Mouse (Mus musculus) limb, embryonic 14.5 days (tissue): ENCODE results near the gene Fermt3. TPM values are rescaled to one million over a fixed set of nuclear protein-coding genes. Genes with fewer than 3 reads are reported as not detected.
A peak's percentile ranks its signal among the peaks of the same experiment; 100 is the strongest.

Source experiments
- ATAC-seq: fragments of 200-750 bp; cut with Nextera tagmentation; 2 replicates; pipeline ENCODE4 v1.8.0; 2017; ENCODE audit warnings: low read depth, moderate number of reproducible peaks, moderate TSS enrichment; ENCODE audit not compliant: low FRiP score
- DNase-seq: peaks from one replicate; pipeline ENCODE4 v3.0.0-alpha.2; 2015; ENCODE audit warnings: low spot score
- H3K27ac ChIP-seq: fragments of 300-500 bp; sonication (generic); replicated peaks from 2 replicates; pipeline ENCODE4 v1.5.1; 2014; ENCODE audit warnings: low read depth, mild to moderate bottlenecking, low read length, moderate library complexity, mixed read lengths
- H3K27me3 ChIP-seq: fragments of 300-500 bp; sonication (generic); 2 replicates; pipeline ENCODE4 v1.6.1; 2014; ENCODE audit warnings: low read length, mixed read lengths; ENCODE audit not compliant: control insufficient read depth, insufficient read depth
- H3K36me3 ChIP-seq: fragments of 300-500 bp; sonication (generic); 2 replicates; pipeline ENCODE4 v1.6.1; 2014; ENCODE audit warnings: mild to moderate bottlenecking, low read length, moderate library complexity, mixed read lengths; ENCODE audit not compliant: control insufficient read depth, insufficient read depth
- H3K4me1 ChIP-seq: fragments of 300-500 bp; sonication (generic); 2 replicates; pipeline ENCODE4 v1.6.1; 2014; ENCODE audit warnings: antibody characterized with exemption, low read length, mixed read lengths; ENCODE audit not compliant: control insufficient read depth, insufficient read depth
- H3K4me2 ChIP-seq: fragments of 300-500 bp; sonication (generic); replicated peaks from 2 replicates; pipeline ENCODE4 v1.6.1; 2014; ENCODE audit warnings: low read depth, mild to moderate bottlenecking, low read length, moderate library complexity; ENCODE audit not compliant: severe bottlenecking
- H3K4me3 ChIP-seq: fragments of 300-500 bp; sonication (generic); replicated peaks from 2 replicates; pipeline ENCODE4 v1.5.1; 2014; ENCODE audit warnings: low read length
- H3K9ac ChIP-seq: fragments of 300-500 bp; sonication (generic); 2 replicates; pipeline ENCODE4 v1.6.1; 2014; ENCODE audit warnings: mild to moderate bottlenecking, low read depth, low read length, moderate library complexity; ENCODE audit not compliant: severe bottlenecking
- H3K9me3 ChIP-seq: fragments of 300-500 bp; sonication (generic); 2 replicates; pipeline ENCODE4 v1.6.1; 2016; ENCODE audit warnings: low read length; ENCODE audit not compliant: control insufficient read depth
- POLR2A ChIP-seq: fragments of 200-500 bp; IDR thresholded peaks from 2 replicates; pipeline ENCODE4 v1.8.0; 2012; ENCODE audit warnings: inconsistent platforms, mild to moderate bottlenecking, moderate library complexity, borderline replicate concordance; ENCODE audit not compliant: insufficient read depth, insufficient read length; ENCODE audit errors: extremely low read depth
- WGBS: fragments of 180-500 bp; shearing (Covaris S2); extraction: QIAGEN DNeasy Blood & Tissue Kit; methylation state at CpG from one replicate; pipeline ENCODE4 v1.1.7; 2014; 5-methylcytosine and 5-hydroxymethylcytosine counted together
- polyA plus RNA-seq, 2 experiments: library from polyadenylated mRNA; depleted of rRNA in 1 of 2; stranded (reverse) in 1 of 2; unstranded in 1 of 2; fragments of >200 nt; fragmentation: Nextera tagmentation in 1 of 2; extraction: Ambion mirVana in 1 of 2; gene quantifications; 2 replicates each; pipeline versions ENCODE4 v1.2.1 to v1.2.3; 2012 to 2014

Gene Fermt3
- polyA plus RNA-seq, 2 experiments = 10.1 to 10.2 TPM

- H3K36me3 ChIP-seq = peaks cover 71% of the 10 kb centered on the region
- no peaks in the 10 kb centered on the region for H3K9me3 ChIP-seq
- DNase-seq (no peak), ATAC-seq (no peak)
- WGBS = 90% methylated on average over 5 of the region's 5 CpGs
- no peak overlapping the region for H3K9ac ChIP-seq
- H3K27me3 ChIP-seq = no peaks in the 10 kb centered on the region
- H3K4me1 ChIP-seq = peaks cover 5% of the 10 kb centered on the region
- H3K4me3 ChIP-seq = no peak overlapping the region
- H3K4me2 ChIP-seq = no peak overlapping the region
- no peak for TF ChIP-seq POLR2A
- no peak overlapping the region for H3K27ac ChIP-seq
These were observed 14.7 kb upstream of the Fermt3 start for GRCm38 (mm10) chr19:7034006-7034405.

- no peak overlapping the region for H3K27ac ChIP-seq
- H3K27me3 ChIP-seq = no peaks in the 10 kb centered on the region
- DNase-seq (no peak), ATAC-seq (no peak)
- H3K4me2 ChIP-seq = no peak overlapping the region
- H3K9ac ChIP-seq = no peak overlapping the region
- H3K4me3 ChIP-seq = no peak overlapping the region
- H3K9me3 ChIP-seq = no peaks in the 10 kb centered on the region
- WGBS = 93% methylated on average over 5 of the region's 5 CpGs
- peaks cover 95% of the 10 kb centered on the region for H3K36me3 ChIP-seq
- H3K4me1 ChIP-seq = no peaks in the 10 kb centered on the region
- TF ChIP-seq POLR2A = no peak
These were observed 10.3 kb upstream of the Fermt3 start for GRCm38 (mm10) chr19:7029531-7029930.

DNA sequence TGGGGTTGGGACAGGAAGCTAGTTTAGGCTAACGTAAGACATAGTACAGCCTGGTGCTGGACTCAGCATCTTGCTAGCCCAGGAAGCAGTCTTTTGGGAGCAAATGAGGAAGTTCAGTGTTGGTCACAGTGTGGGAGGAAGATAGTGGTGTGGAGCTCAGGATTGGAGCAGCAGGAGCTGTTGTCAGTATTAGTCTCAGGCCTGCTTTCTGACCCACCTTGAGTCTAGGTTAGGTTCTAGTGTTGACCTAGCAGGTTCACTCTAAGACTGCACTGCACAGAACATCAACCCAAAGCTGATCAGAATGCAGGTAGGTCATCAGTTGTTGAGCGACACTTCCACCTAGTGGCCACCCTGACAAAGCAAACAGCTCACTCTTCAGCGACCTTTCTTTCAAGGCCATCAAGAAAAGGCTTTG, 964 bp upstream of the Fermt3 start:
- no peak overlapping the region for H3K4me3 ChIP-seq
- H3K4me1 ChIP-seq = no peaks in the 10 kb centered on the region
- no peak overlapping the region for H3K4me2 ChIP-seq
- DNase-seq (peak; percentile 60), ATAC-seq (0 out of 2 replicates have a peak, but pooled peaks have one; percentile 21)
- H3K9me3 ChIP-seq = no peaks in the 10 kb centered on the region
- WGBS = 54% methylated on average over 3 of the region's 3 CpGs
- H3K27ac ChIP-seq = no peak overlapping the region
- no peak overlapping the region for H3K9ac ChIP-seq
- H3K36me3 ChIP-seq = peaks cover 72% of the 10 kb centered on the region
- TF ChIP-seq POLR2A = no peak
- no peaks in the 10 kb centered on the region for H3K27me3 ChIP-seq

GRCm38 (mm10) chr19:7018546-7018945, 723 bp downstream of the Fermt3 start:
- WGBS = 90% methylated on average over 11 of the region's 11 CpGs
- H3K9me3 ChIP-seq = no peaks in the 10 kb centered on the region
- H3K4me2 ChIP-seq = no peak overlapping the region
- no peak overlapping the region for H3K9ac ChIP-seq
- no peak for ATAC-seq
- H3K27ac ChIP-seq = no peak overlapping the region
- H3K4me1 ChIP-seq = no peaks in the 10 kb centered on the region
- no peak for TF ChIP-seq POLR2A
- DNase-seq = no peak
- no peaks in the 10 kb centered on the region for H3K27me3 ChIP-seq
- H3K36me3 ChIP-seq = peaks cover 62% of the 10 kb centered on the region
- H3K4me3 ChIP-seq = no peak overlapping the region

DNA sequence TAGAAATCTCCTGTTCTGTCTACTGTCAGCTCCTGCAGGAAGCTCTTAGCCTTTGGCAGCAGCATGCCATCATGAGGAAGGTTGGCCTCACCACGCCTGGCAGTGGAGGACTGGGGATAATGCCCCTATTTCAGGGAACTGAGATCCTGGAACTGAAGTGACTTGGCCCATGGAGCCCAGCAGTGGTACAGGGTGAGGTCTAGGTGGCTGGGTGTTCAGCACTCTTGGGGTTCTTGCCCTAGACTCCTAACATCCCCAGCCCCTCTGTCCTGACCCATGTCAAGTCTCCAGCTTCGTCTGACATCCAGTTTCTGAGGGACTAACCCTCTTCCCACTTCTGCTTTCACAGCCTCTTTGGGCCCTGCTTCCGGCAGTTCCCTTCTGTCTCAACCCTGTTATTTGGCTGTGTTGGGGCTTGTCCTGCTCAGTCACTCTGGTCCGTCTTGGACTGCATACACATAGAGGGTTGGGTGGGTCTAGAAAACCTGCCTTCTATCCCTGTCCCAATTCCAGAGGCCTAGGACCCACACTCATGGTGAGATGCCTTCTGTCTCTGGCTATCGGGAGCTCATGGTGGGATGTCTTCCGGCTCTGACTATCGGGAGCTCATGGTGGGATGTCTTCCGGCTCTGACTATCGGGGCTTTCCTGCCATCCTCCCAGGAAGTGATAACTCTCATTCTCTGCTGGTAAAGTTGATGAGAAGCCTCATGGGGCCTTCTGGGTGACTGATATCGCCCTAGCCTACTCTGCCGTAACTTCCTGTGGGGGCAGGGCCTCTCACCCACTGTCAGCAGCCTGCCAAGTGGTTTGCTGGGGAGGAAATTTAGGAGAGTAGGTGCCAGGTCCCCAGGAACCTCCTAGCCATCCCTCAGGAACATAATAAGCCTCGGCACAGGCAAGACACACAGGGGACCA, 1.5 kb downstream of the Fermt3 start:
- Histone ChIP-seq H3K4me1 (no peaks in the 10 kb centered on the region), H3K27me3 (no peaks in the 10 kb centered on the region), H3K9me3 (no peaks in the 10 kb centered on the region), H3K27ac (no peak overlapping the region), H3K4me2 (no peak overlapping the region), H3K4me3 (no peak overlapping the region), H3K36me3 (peaks cover 55% of the 10 kb centered on the region), H3K9ac (no peak overlapping the region)
- DNase-seq (no peak), ATAC-seq (no peak)
- 81% methylated on average over 12 of the region's 12 CpGs for WGBS
- no peak for TF ChIP-seq POLR2A
